Mouse (Mus musculus) liver, embryonic 16.5 days (tissue): Measurements from ENCODE around the gene Cox5b. TPM values are rescaled to one million over a fixed set of nuclear protein-coding genes. Genes with fewer than 3 reads are reported as not detected.

Experiments
- ATAC-seq: fragments of 200-750 bp; cut with Nextera tagmentation; 2 replicates; pipeline ENCODE4 v1.8.0; 2017; ENCODE audit warnings: low read depth, mild to moderate bottlenecking, moderate number of reproducible peaks, moderate library complexity
- H3K27ac ChIP-seq: fragments of 300-500 bp; sonication (generic); 2 replicates; pipeline ENCODE4 v1.5.1; 2014; ENCODE audit warnings: mild to moderate bottlenecking, low read length
- H3K27me3 ChIP-seq: fragments of 300-500 bp; sonication (generic); 2 replicates; pipeline ENCODE4 v1.6.1; 2014; ENCODE audit warnings: low read depth, low read length, mixed read lengths; ENCODE audit not compliant: control insufficient read depth, insufficient read depth
- H3K36me3 ChIP-seq: fragments of 300-500 bp; sonication (generic); 2 replicates; pipeline ENCODE4 v1.6.1; 2014; ENCODE audit warnings: mild to moderate bottlenecking; ENCODE audit not compliant: control insufficient read depth, insufficient read depth
- H3K4me1 ChIP-seq: fragments of 300-500 bp; sonication (generic); 2 replicates; pipeline ENCODE4 v1.6.1; 2014; ENCODE audit warnings: low read depth, low read length, mixed read lengths; ENCODE audit not compliant: control insufficient read depth
- H3K4me2 ChIP-seq: fragments of 300-500 bp; sonication (generic); 2 replicates; pipeline ENCODE4 v1.6.1; 2014; ENCODE audit warnings: low read depth, low read length, mixed read lengths
- H3K4me3 ChIP-seq: fragments of 300-500 bp; sonication (generic); 2 replicates; pipeline ENCODE4 v1.5.1; 2014; ENCODE audit warnings: low read depth, mild to moderate bottlenecking, low read length
- H3K9ac ChIP-seq: fragments of 300-500 bp; sonication (generic); 2 replicates; pipeline ENCODE4 v1.6.1; 2014; ENCODE audit warnings: low read depth, low read length
- H3K9me3 ChIP-seq: fragments of 300-500 bp; sonication (generic); replicated peaks from 2 replicates; pipeline ENCODE4 v1.6.1; 2016; ENCODE audit warnings: low read length; ENCODE audit not compliant: control insufficient read depth
- WGBS: fragments of 180-500 bp; shearing (Covaris S2); extraction: QIAGEN DNeasy Blood & Tissue Kit; methylation state at CpG from one replicate; pipeline ENCODE4 v1.1.7; 2014; ENCODE audit not compliant: insufficient replicate concordance; 5-methylcytosine and 5-hydroxymethylcytosine counted together
- polyA plus RNA-seq: library from polyadenylated mRNA; unstranded; fragments of >200 nt; fragmentation: Nextera tagmentation; extraction: Ambion mirVana; gene quantifications from 2 replicates; pipeline ENCODE4 v1.2.1, GENCODE M21; 2015

Gene Cox5b
- polyA plus RNA-seq = 371 and 385 TPM in 2 replicates

DNA sequence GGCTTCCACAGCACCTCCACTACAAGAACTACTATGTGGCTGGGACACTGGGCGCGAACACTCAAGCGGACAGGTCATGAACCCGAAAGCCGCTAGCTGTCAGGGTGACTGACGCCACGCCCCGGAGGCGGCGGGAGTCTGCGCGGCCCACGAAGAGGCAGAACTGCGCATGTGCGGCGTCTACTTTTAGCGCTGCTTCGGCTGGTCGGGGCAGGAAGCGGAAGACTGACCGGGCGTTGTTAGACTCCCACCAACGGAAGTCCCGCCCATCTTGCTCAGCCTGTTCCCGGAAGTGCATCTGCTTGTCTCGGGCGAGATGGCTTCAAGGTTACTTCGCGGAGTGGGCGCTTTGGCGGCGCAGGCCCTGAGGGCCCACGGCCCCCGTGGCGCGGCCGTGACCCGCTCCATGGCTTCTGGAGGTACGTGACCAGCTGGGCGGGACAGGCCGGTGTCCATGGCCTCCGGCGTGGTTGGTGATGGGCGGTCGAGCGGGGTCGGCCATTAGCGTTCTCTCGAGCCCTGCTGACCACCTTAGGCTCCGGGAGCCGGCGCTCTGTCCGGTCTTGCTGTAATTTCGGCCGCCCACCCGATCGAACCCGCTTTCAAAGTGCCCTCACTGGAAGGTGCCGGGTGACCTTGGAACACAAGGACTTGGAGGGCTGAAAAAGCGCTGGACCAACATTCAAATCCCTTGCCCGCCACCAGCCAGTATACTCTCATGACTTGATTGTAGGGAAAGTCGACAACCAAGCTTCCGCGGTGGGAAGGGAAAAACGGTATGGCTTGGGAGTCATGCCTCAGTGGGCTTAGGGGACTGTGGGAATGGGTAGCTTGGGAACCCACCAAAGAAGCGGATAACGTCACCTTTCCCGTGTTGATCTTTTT lies at the start of gene Cox5b:
TSS of gene Cox5b (plus strand) at position 179 of the 885 bp plus-strand sequence.
- Histone ChIP-seq H3K4me1 (peaks cover 16% of the 10 kb centered on the region), H3K9ac (peak within 1 kb of the TSS; percentile 85), H3K4me3 (peak within 1 kb of the TSS; percentile 84), H3K27me3 (no peaks in the 10 kb centered on the region), H3K36me3 (peaks cover 16% of the 10 kb centered on the region), H3K4me2 (peak within 1 kb of the TSS; percentile 95), H3K9me3 (no peaks in the 10 kb centered on the region), H3K27ac (peak within 1 kb of the TSS; percentile 72)
- ATAC-seq = peak; percentile 97
- WGBS = under 1% methylated on average over 66 of the region's 68 CpGs

DNA sequence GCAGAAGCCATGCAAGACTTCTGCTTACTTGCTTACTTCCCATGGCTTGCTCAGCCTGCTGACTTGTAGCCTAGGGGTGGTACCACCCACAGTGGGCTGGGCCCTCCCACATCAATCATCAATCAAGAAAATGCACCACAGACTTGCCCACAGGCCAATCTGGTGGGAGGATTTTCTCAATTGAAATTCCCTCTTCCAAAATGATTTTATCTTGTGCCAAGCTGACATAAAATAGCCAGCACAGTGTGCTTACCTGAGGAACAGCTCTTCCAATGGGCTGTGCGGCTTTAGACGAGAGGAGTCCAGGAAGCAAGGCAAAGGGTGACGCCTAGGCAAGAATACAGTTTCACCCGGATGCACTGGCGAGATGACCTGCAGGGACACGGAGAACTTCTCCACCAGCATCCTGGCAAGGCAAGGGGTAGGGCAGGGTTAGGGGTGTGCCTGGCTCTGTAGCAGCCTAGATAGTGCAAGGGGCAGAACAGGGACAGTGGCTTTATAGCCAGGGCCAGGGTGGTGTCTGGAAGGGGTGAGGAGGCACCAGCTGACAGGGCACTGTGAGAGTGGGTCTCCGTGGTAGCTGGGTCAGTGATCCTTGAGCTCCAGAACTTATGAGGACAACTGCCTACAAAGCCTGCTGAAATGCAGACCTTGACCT lies 47.2 kb upstream of the Cox5b start:
- peak; percentile 45; the same call in 1 of the 2 replicates for ATAC-seq
- Histone ChIP-seq H3K9ac (no peak overlapping the region), H3K27me3 (no peaks in the 10 kb centered on the region), H3K9me3 (no peaks in the 10 kb centered on the region), H3K4me2 (no peak overlapping the region), H3K4me3 (no peak overlapping the region), H3K4me1 (peaks cover 6% of the 10 kb centered on the region), H3K27ac (no peak overlapping the region), H3K36me3 (no peaks in the 10 kb centered on the region)
- WGBS = 51% methylated on average over 7 of the region's 7 CpGs

DNA sequence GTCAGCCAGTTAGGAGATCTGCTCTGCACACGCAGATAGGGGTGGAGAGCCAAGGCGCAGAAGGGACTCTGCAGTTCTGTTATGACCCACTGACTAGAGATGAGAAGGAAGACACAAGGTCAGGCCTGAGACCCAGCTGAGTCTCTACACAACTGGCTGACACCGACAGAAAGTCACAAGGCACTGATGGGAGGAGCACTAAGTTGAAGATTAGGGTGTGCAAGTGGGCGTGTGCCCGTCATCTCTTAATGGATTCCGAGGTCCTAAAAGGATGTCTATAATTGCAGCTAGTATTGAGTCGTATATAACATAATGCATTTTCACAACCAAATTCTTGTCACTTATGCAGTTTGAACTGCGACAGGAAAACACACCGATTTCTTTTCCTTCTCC lies 46.6 kb upstream of the Cox5b start:
- no peak overlapping the region for H3K4me3 ChIP-seq
- WGBS = 53% methylated on average over 9 of the region's 9 CpGs

DNA sequence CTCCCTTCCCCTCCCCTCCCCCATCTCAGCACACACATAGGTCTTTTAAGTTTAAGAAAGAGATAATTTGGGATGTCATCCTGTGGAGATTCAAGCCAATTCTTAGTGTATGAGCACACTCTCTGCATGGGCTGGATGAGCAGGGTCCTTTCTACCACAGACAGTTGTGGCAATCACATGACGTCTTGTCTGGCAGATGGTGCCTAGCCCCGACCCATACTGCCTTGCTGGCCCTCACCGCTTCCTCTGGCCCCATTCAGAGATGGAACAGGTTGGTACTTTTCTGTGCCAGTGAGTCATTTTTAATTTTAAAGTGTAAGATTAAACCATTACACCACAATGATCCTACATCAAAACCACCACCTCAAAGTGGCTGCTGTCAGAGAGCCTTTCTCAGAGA lies 45.0 kb upstream of the Cox5b start:
- 49% methylated on average over 3 of the region's 3 CpGs for WGBS
- Histone ChIP-seq H3K4me1 (peaks cover 6% of the 10 kb centered on the region), H3K9ac (no peak overlapping the region), H3K27me3 (no peaks in the 10 kb centered on the region), H3K4me3 (no peak overlapping the region), H3K27ac (no peak overlapping the region), H3K9me3 (no peaks in the 10 kb centered on the region), H3K4me2 (no peak overlapping the region), H3K36me3 (no peaks in the 10 kb centered on the region)
- no peak for ATAC-seq

More for the DNA sequence above, 46.6 kb upstream of the Cox5b start:
- peaks cover 6% of the 10 kb centered on the region for H3K4me1 ChIP-seq
- ATAC-seq = no peak
- no peaks in the 10 kb centered on the region for H3K27me3 ChIP-seq
- H3K4me2 ChIP-seq = no peak overlapping the region
- H3K9me3 ChIP-seq = no peaks in the 10 kb centered on the region
- no peak overlapping the region for H3K27ac ChIP-seq
- H3K36me3 ChIP-seq = no peaks in the 10 kb centered on the region
- no peak overlapping the region for H3K9ac ChIP-seq

DNA sequence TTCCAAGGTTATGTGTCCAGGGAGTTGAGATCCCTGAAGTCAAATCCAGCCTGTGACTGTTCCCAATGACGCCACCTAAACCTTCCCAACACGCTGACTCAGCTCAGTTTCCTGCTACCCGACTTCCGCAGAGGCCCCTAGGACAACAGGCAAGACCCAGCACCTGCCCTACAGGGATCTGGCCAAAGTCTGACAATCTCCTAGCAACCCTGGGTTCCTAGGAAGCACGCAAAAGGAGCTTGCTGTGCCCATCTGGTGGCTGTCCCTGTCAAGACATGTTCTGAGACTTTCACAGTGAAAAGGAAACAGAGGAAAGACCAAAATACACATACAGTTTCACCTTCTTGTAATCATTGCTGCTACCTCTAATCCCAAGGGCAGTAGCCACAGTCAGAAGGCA lies 43.6 kb upstream of the Cox5b start:
- Histone ChIP-seq H3K4me2 (no peak overlapping the region), H3K36me3 (no peaks in the 10 kb centered on the region), H3K27ac (no peak overlapping the region), H3K9me3 (no peaks in the 10 kb centered on the region), H3K4me3 (no peak overlapping the region), H3K4me1 (peaks cover 6% of the 10 kb centered on the region), H3K27me3 (no peaks in the 10 kb centered on the region), H3K9ac (no peak overlapping the region)
- 41% methylated on average over 5 of the region's 5 CpGs for WGBS
- ATAC-seq = no peak

DNA sequence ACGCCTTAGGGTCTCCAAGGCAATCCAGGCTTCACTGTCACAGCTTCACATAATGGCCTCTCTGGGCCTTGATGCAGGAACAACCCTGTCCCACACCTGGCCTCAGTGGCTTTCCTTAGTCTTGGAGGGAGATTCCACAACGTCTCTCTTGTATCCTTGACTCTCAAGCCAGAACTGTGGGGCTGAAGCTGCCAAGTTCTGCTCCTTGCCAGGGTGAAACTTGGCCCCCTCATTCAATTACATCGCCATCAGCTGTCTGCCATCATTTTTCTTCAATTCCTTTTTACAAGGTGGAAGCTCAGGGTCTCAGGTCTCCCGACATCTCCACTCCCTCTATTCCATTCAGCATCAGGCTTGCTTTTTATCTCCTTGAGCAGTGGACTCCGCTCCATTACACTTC lies 36.2 kb upstream of the Cox5b start:
- H3K27ac ChIP-seq = no peak overlapping the region
- H3K4me2 ChIP-seq = no peak overlapping the region
- no peaks in the 10 kb centered on the region for H3K27me3 ChIP-seq
- H3K36me3 ChIP-seq = no peaks in the 10 kb centered on the region
- no peak overlapping the region for H3K4me3 ChIP-seq
- H3K4me1 ChIP-seq = peaks cover 8% of the 10 kb centered on the region
- WGBS = 74% methylated on average over 5 of the region's 5 CpGs
- H3K9ac ChIP-seq = no peak overlapping the region
- no peak for ATAC-seq
- no peaks in the 10 kb centered on the region for H3K9me3 ChIP-seq

DNA sequence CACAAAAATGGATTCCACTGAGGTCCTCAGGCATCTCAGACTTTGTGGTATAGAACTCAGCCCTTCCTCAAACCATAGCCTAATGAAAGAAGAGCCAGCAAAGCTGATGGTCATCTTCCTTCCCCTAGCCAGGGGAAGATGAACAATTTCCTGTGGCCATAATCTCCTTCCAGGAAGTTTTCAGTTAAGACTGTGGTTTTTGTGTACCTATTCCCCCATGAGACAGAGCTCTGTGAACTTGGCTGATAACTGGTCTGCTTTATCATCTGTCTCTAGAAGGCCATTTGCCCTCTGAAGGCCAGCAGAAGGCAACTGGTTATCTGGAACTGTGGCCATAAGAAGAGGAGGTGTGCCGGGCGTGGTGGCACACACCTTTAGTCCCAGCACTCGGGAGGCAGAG lies 35.0 kb upstream of the Cox5b start:
- Histone ChIP-seq H3K4me3 (no peak overlapping the region), H3K9me3 (no peaks in the 10 kb centered on the region), H3K4me1 (peaks cover 8% of the 10 kb centered on the region), H3K4me2 (no peak overlapping the region), H3K27ac (no peak overlapping the region), H3K27me3 (no peaks in the 10 kb centered on the region), H3K36me3 (no peaks in the 10 kb centered on the region), H3K9ac (no peak overlapping the region)
- ATAC-seq = no peak
- 28% methylated on average over 3 of the region's 3 CpGs for WGBS

DNA sequence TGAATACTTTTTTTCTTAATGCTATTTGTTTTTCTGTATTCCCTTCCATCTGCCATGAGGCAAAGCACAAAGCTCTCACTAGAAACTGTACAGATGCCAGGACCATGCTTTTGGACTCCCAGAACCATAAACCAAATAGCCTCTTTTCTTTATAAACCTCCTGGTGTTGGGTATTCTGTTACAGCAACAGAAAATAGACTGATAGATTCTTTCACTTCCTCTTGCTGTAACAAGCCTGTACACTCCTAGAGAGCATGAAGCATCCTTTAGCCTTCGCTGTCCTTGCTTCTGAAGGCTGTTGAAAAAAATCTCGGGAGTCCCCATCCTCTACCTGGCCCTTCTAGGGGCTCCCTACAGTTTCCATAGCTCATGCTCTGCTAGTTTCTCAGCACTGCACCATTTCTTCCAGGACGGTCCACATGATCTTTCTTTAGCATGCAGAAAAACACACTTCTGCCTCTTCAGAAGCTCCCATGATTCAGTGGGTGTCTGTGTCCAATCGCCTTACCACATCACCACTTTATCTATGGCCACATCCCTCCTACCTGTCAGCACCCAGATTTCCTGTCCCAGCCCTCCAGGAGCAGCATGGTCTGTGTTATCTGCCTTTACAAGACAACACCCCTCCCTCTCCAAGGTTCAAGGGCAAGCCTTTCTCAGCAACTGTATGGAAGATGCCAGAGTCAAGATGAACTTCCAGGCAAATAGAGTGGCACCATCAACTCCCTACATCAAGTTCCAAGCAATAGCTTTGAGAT lies 33.4 kb upstream of the Cox5b start:
- ATAC-seq = peak; percentile 66
- no peak overlapping the region for H3K4me3 ChIP-seq
- no peaks in the 10 kb centered on the region for H3K36me3 ChIP-seq
- no peaks in the 10 kb centered on the region for H3K27me3 ChIP-seq
- 36% methylated on average over 4 of the region's 4 CpGs for WGBS
- H3K27ac ChIP-seq = no peak overlapping the region
- no peak overlapping the region for H3K4me2 ChIP-seq
- H3K4me1 ChIP-seq = peaks cover 8% of the 10 kb centered on the region
- H3K9me3 ChIP-seq = no peaks in the 10 kb centered on the region
- no peak overlapping the region for H3K9ac ChIP-seq
